Mouse (Mus musculus) C2C12 (cell line): Measurements from ENCODE around the gene Lamp1.

ENCODE experiments used
- CTCF ChIP-seq: IDR thresholded peaks from one replicate; pipeline ENCODE4 v1.5.1; 2011; ENCODE audit not compliant: control insufficient read depth, insufficient read depth, insufficient read length
- MAX ChIP-seq: IDR thresholded peaks from one replicate; pipeline ENCODE4 v1.6.1; 2011; ENCODE audit warnings: mild to moderate bottlenecking, control low read depth
- MYOG ChIP-seq: IDR thresholded peaks from one replicate; pipeline ENCODE4 v1.6.1; 2011; ENCODE audit not compliant: control insufficient read depth, insufficient read length; ENCODE audit errors: extremely low read depth
- USF1 ChIP-seq: IDR thresholded peaks from one replicate; pipeline ENCODE4 v1.6.1; 2011; ENCODE audit warnings: low read depth, mild to moderate bottlenecking, control low read depth, moderate library complexity

DNA sequence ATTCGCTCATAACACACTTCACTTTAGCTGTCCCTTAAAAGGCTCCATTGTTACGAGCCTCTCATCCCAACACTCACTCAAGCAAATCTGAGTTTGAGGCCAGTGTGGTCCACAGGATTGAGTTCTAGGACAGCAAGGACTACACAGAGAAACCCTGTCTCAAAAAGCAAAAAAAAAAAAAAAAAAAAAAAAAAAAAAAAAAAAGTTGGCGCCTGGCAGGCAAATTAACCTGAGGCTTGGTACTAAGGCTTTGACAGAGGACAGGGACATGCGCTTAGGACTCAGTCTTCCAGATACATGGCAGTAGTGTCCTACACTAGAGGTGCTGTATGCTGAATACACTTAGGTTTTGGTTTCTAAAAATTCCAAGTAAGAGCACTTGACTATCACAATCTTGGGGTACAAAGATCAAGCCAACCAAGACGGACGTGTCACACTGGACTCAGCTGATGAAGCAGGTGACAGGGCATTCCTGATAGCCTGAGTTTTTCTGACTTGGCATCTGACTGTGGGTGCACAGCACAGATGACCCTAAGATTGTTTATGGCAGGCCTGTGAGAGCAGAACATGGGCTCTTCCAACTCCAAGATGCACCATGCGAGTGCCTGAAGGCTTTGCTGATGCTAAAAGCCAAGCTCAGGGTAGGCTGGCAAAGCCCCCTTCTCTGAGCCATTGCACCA is 18.4 kb downstream of the Lamp1 start:
- TF ChIP-seq CTCF, result no peak
- TF ChIP-seq MYOG, result no peak
- no peak for TF ChIP-seq MAX
- no peak for TF ChIP-seq USF1
